Mouse (Mus musculus) c-Kit-negative CD71-positive TER-119-positive erythroid progenitor cells, embryonic 14.5 days (primary cell): ENCODE results near the gene Kcnab2.

Source experiments
- DNase-seq: peaks from one replicate; pipeline ENCODE4 v3.0.0-alpha.2; 2013; ENCODE audit warnings: low read depth, low spot score

Kcnab2 gene

GRCm38 (mm10) chr4:152477466-152478223 lies at the start of gene Kcnab2:
TSS of gene Kcnab2 (minus strand) at chr4:152477871.
- DNase-seq: peak; percentile 5

- no peak for DNase-seq
Measured at GRCm38 (mm10) chr4:152520083-152520482, 42.4 kb upstream of the Kcnab2 start.

GRCm38 (mm10) chr4:152519106-152519505 lies 41.4 kb upstream of the Kcnab2 start:
- DNase-seq: no peak

- no peak for DNase-seq
Measured at GRCm38 (mm10) chr4:152514884-152515283, 37.2 kb upstream of the Kcnab2 start.

GRCm38 (mm10) chr4:152512221-152512925 lies 34.7 kb upstream of the Kcnab2 start:
- DNase-seq: no peak

GRCm38 (mm10) chr4:152494360-152494879 lies 16.7 kb upstream of the Kcnab2 start:
- DNase-seq: no peak

GRCm38 (mm10) chr4:152491250-152491899 lies 13.7 kb upstream of the Kcnab2 start:
- no peak for DNase-seq

- no peak for DNase-seq
Measured at GRCm38 (mm10) chr4:152490311-152490710, 12.6 kb upstream of the Kcnab2 start.

- DNase-seq: no peak
Measured at GRCm38 (mm10) chr4:152488046-152488445, 10.4 kb upstream of the Kcnab2 start.

- DNase-seq: no peak
Measured at GRCm38 (mm10) chr4:152480426-152480825, 2.8 kb upstream of the Kcnab2 start.

- DNase-seq: no peak
Measured at GRCm38 (mm10) chr4:152478224-152478567, 525 bp upstream of the Kcnab2 start.

- no peak for DNase-seq
Measured at GRCm38 (mm10) chr4:152477106-152477465, 585 bp downstream of the Kcnab2 start.

- DNase-seq: no peak
Measured at GRCm38 (mm10) chr4:152476427-152477023, 1.1 kb downstream of the Kcnab2 start, which contains the start of gene Nphp4. TSS of gene Nphp4 (plus strand) at chr4:152476706.

- no peak for DNase-seq
Measured at GRCm38 (mm10) chr4:152475941-152476340, 1.7 kb downstream of the Kcnab2 start.

GRCm38 (mm10) chr4:152467951-152468350 lies 9.7 kb downstream of the Kcnab2 start:
- no peak for DNase-seq

GRCm38 (mm10) chr4:152466601-152467000 lies 11.1 kb downstream of the Kcnab2 start:
- DNase-seq: no peak

GRCm38 (mm10) chr4:152465116-152465515 lies 12.6 kb downstream of the Kcnab2 start:
- no peak for DNase-seq

- no peak for DNase-seq
Measured at GRCm38 (mm10) chr4:152463147-152463546, 14.5 kb downstream of the Kcnab2 start.

- no peak for DNase-seq
Measured at GRCm38 (mm10) chr4:152462516-152462915, 15.2 kb downstream of the Kcnab2 start.

- DNase-seq: no peak
Measured at GRCm38 (mm10) chr4:152457673-152458072, 20.0 kb downstream of the Kcnab2 start.

- DNase-seq: no peak
Measured at GRCm38 (mm10) chr4:152456609-152457008, 21.1 kb downstream of the Kcnab2 start.

- DNase-seq: no peak
Measured at GRCm38 (mm10) chr4:152454153-152454552, 23.5 kb downstream of the Kcnab2 start.
